Mouse (Mus musculus) ES-E14 (cell line): ENCODE results near the gene Apmap. TPM values are rescaled to one million over a fixed set of nuclear protein-coding genes. Genes with fewer than 3 reads are reported as not detected.
A peak's percentile ranks its signal among the peaks of the same experiment; 100 is the strongest.

Experiments
- DNase-seq: peaks from one replicate; pipeline ENCODE4 v3.0.0-alpha.2; 2013; ENCODE audit warnings: low read depth, low spot score
- H3K27ac ChIP-seq: 2 replicates; pipeline ENCODE4 v1.5.1; 2012; ENCODE audit warnings: low read depth, mild to moderate bottlenecking, low read length, moderate library complexity, mixed read lengths; ENCODE audit not compliant: poor library complexity, insufficient read depth, severe bottlenecking
- H3K36me3 ChIP-seq: 2 replicates; pipeline ENCODE4 v1.6.1; 2012; ENCODE audit warnings: mild to moderate bottlenecking, low read length, moderate library complexity, mixed read lengths; ENCODE audit not compliant: control insufficient read depth, poor library complexity, insufficient read depth, severe bottlenecking
- H3K4me1 ChIP-seq, 2 experiments: fragments of 150-350 bp in 1 of 2; sonication (generic) in 1 of 2; 2 replicates each; pipeline ENCODE4 v1.6.1; 2012; ENCODE audit warnings: low read length in 2 of 2, mild to moderate bottlenecking in 1 of 2, mixed read lengths in 1 of 2; ENCODE audit not compliant: control insufficient read depth in 2 of 2, insufficient read depth in 2 of 2, poor library complexity in 1 of 2
- H3K4me3 ChIP-seq, 2 experiments: fragments of 150-350 bp in 1 of 2; sonication (generic) in 1 of 2; 2 replicates each; pipeline ENCODE4 v1.5.1; 2012; ENCODE audit warnings: low read length in 2 of 2, low read depth in 1 of 2, mild to moderate bottlenecking in 1 of 2, mixed read lengths in 1 of 2; ENCODE audit not compliant: insufficient read depth in 1 of 2, poor library complexity in 1 of 2, severe bottlenecking in 1 of 2
- H3K9ac ChIP-seq: 2 replicates; pipeline ENCODE4 v1.6.1; 2012; ENCODE audit warnings: low read depth, mild to moderate bottlenecking, low read length, mixed read lengths; ENCODE audit not compliant: poor library complexity, insufficient read depth, severe bottlenecking
- H3K9me3 ChIP-seq: fragments of 150-350 bp; sonication (generic); 2 replicates; pipeline ENCODE4 v1.6.1; 2012; ENCODE audit warnings: low read depth, mild to moderate bottlenecking, low read length; ENCODE audit not compliant: control insufficient read depth, insufficient read depth
- CHD2 ChIP-seq: IDR thresholded peaks from 2 replicates; pipeline ENCODE4 v1.6.1; 2014; ENCODE audit warnings: mild to moderate bottlenecking, low read depth, low read length, inconsistent platforms
- HCFC1 ChIP-seq: IDR thresholded peaks from 2 replicates; pipeline ENCODE4 v1.6.1; 2012; ENCODE audit warnings: low read length, inconsistent platforms, borderline replicate concordance; ENCODE audit not compliant: insufficient read depth
- MAFK ChIP-seq: IDR thresholded peaks from 2 replicates; pipeline ENCODE4 v1.6.1; 2014; ENCODE audit warnings: mild to moderate bottlenecking, low read depth, low read length, inconsistent platforms; ENCODE audit not compliant: insufficient read depth
- ZC3H11A ChIP-seq: IDR thresholded peaks from 2 replicates; pipeline ENCODE4 v1.6.1; 2012; ENCODE audit warnings: low read depth, mild to moderate bottlenecking, inconsistent platforms, low read length, borderline replicate concordance
- ZNF384 ChIP-seq: IDR thresholded peaks from 2 replicates; pipeline ENCODE4 v1.6.1; 2012; ENCODE audit warnings: low read depth, low read length, inconsistent platforms
- in situ Hi-C, 2 experiments: fragments of 600-800 bp; cut with MboI; formaldehyde crosslinking; loops; one replicate each; pipeline ENCODE4 v1.15.1; 2025; ENCODE audit warnings: low sequenced_read_pairs in 2 of 2, inconsistent platforms in 1 of 2; ENCODE audit not compliant: unreplicated experiment in 2 of 2
- total RNA-seq: library from RNA; depleted of rRNA; stranded (reverse); fragments of 300-350 nt; gene quantifications from 2 replicates; pipeline ENCODE4 v1.2.3, GENCODE M21; 2012

Gene Apmap
- total RNA-seq, 1 experiment = 35.0 TPM

- in situ Hi-C loops = no loop called here
- no peaks in the 10 kb centered on the region for H3K36me3 ChIP-seq
- no peak overlapping the region for H3K9ac ChIP-seq
- no peaks in the 10 kb centered on the region for H3K9me3 ChIP-seq
- no peak overlapping the region for H3K27ac ChIP-seq
- H3K4me3 ChIP-seq = no peak overlapping the region
- TF ChIP-seq CHD2 = no peak
- TF ChIP-seq ZC3H11A = no peak
- no peak for TF ChIP-seq HCFC1
- TF ChIP-seq ZNF384 = no peak
- DNase-seq = no peak
- peaks cover 6 to 24% of the 10 kb centered on the region in 2 experiments for H3K4me1 ChIP-seq
These were observed 39.4 kb upstream of the Apmap start for GRCm38 (mm10) chr2:150647681-150648299.

DNA sequence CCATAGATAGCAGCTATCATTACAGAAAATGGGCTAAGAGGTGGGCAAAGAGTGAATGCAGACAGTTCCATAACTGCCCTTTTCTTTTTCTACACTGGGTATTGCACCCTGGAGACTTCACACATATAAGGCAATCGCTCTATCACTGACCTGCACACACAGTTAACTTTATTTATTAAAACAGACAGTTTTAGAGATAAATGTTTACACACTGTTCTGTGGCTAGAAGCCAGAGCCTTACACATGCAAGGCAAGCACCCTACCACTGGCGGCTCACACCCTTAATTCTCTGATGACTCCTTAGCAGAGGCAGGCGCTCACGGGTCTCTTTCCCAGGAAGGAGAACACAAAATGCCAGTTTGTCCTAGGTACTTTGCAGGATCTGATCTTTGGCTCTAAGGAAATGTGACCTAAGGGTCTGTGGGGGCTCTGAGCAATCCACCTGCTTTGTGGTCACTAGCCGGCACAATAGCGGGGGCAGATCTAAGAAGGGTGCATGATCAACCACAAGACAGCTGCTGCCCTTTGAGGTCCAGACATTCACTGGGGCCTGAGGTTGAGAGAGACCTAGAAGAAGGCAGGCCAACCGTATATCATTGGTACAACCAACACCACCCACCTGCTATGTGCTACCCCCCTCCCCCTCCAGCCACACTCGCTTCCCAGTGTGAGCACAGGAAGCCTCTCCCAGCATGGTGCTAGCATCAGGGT is 38.2 kb upstream of the Apmap start:
- H3K9me3 ChIP-seq = no peaks in the 10 kb centered on the region
- H3K4me3 ChIP-seq = no peak overlapping the region
- H3K9ac ChIP-seq = no peak overlapping the region
- H3K27ac ChIP-seq = no peak overlapping the region
- peaks cover 6 to 24% of the 10 kb centered on the region in 2 experiments for H3K4me1 ChIP-seq
- in situ Hi-C loops = no loop called here
- no peak for DNase-seq
- no peaks in the 10 kb centered on the region for H3K36me3 ChIP-seq
- TF ChIP-seq ZC3H11A = no peak
- TF ChIP-seq HCFC1 = no peak
- no peak for TF ChIP-seq ZNF384
- no peak for TF ChIP-seq MAFK
- TF ChIP-seq CHD2 = no peak

DNA sequence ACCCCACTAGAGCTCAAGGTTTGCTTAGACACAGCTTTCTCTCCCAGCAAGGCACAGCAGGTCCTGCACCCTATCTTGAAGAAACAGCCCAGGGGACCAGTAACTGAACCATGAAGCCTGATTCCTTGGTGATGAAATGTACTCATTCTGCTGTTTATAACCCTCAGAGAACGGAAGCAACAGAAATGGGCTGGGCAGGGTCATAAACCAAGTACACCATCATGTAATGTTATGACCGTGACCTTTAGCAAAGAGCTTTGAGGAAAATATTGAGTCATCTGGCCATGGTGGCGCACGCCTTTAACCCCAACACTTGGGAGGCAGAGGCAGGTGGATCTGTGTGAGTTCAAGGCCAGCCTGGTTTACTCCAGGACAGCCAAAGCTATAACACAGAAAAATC is 36.9 kb upstream of the Apmap start:
- Histone ChIP-seq H3K27ac (no peak overlapping the region), H3K9ac (no peak overlapping the region), H3K36me3 (no peaks in the 10 kb centered on the region), H3K4me1 (peaks cover 1 to 17% of the 10 kb centered on the region in 2 experiments; a peak in 2 of 4 replicates), H3K4me3 (no peak overlapping the region), H3K9me3 (no peaks in the 10 kb centered on the region)
- in situ Hi-C loops = no loop called here
- DNase-seq = no peak
- TF ChIP-seq HCFC1 (no peak), MAFK (no peak), ZC3H11A (no peak), CHD2 (no peak), ZNF384 (no peak)

DNA sequence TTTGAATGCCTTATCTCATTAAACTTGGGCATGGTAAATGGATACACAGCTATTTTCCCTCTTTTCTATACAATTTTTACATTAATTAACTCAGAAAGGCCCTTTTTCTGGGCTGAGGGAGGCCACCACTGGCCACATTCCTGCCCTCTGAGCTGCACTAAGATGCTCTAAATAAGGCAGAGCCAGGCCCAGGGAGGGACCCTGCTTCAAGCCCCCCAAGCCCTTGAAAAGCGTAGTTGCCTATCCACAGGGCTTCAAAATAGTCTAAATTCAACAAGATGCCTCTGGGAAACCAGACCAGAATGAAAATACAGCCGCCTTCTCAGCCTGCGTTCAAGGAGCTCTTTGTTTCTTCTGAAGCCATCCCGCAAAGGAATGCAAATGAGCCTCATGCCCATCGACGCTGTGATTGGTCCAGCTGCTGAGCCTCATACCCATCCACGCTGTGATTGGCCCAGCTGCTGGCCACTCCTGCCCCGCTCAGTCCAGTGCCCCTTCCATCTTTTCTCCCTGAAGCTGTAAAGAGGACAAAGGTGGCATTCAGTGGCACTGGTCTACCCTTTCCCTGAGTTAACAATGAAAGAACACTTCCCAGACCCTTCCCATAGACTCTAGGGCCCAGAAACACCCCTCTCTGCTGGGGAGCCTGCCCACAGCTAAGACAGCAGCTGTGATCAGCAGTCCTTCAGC is 35.5 kb upstream of the Apmap start:
- in situ Hi-C loops = no loop called here
- Histone ChIP-seq H3K4me1 (peaks cover 0 to 13% of the 10 kb centered on the region in 2 experiments; a peak in 1 of 4 replicates), H3K9ac (peak overlapping the region; percentile 37; the same call in 1 of the 2 replicates), H3K27ac (no peak overlapping the region), H3K9me3 (no peaks in the 10 kb centered on the region), H3K4me3 (no peak overlapping the region), H3K36me3 (no peaks in the 10 kb centered on the region; the same call in 1 of the 2 replicates)
- no peak for DNase-seq
- TF ChIP-seq HCFC1 (no peak), ZC3H11A (no peak), ZNF384 (no peak), CHD2 (no peak), MAFK (no peak)
